Mouse (Mus musculus) spleen, adult 2 months (tissue): ENCODE measurements around the gene Metrnl.

Source experiments
- CTCF ChIP-seq: fragments of 200-500 bp; IDR thresholded peaks from 2 replicates; pipeline ENCODE4 v1.5.1; 2011; ENCODE audit warnings: mild to moderate bottlenecking, inconsistent platforms; ENCODE audit not compliant: insufficient read depth, insufficient read length, insufficient replicate concordance; ENCODE audit errors: extremely low read depth
- POLR2A ChIP-seq: fragments of 200-500 bp; IDR thresholded peaks from 2 replicates; pipeline ENCODE4 v1.6.1; 2011; ENCODE audit warnings: low read depth, low read length, inconsistent platforms

DNA sequence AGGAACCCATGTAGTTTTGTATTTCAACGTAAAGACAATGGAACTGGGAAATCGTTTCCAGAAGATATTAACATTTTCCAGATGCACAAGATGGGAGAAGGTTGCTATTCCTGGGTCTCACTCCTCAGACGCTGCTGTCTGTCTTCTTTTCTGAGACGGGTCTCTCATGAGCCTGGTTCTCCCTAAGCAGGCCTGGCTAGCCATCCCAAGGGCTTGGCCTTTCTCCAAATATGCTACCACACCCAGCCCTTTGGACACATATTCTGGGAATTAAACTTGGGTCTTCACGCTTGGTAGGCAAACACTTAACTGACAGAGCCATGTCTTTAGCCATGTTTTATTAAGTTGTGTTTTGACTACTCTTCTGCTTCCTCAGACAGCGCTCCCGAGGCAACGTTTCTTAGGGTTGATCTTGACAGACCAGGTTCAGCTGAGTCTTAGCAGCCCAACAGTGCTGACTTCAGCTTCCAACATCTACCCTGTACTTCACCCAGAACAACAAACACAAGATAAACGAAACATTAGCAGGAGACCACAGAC is 46.9 kb upstream of the Metrnl start:
- no peak for TF ChIP-seq CTCF
- TF ChIP-seq POLR2A = no peak
